Mouse (Mus musculus) neural tube, embryonic 11.5 days (tissue): ENCODE measurements around the gene BC029722. TPM values are rescaled to one million over a fixed set of nuclear protein-coding genes. Genes with fewer than 3 reads are reported as not detected.

Experiments used
- ATAC-seq: fragments of 200-750 bp; cut with Nextera tagmentation; 2 replicates; pipeline ENCODE4 v1.8.0; 2017; ENCODE audit warnings: moderate number of reproducible peaks, mild to moderate bottlenecking, moderate TSS enrichment, moderate library complexity; ENCODE audit not compliant: insufficient read depth, low FRiP score, low TSS enrichment
- DNase-seq: peaks from one replicate; pipeline ENCODE4 v3.0.0-alpha.2; 2015; ENCODE audit warnings: low spot score
- H3K27ac ChIP-seq: fragments of 300-500 bp; sonication (generic); 2 replicates; pipeline ENCODE4 v1.5.1; 2014; ENCODE audit warnings: low read depth, mild to moderate bottlenecking, low read length
- H3K27me3 ChIP-seq: fragments of 300-500 bp; sonication (generic); 2 replicates; pipeline ENCODE4 v1.6.1; 2014; ENCODE audit warnings: mild to moderate bottlenecking, low read length, mixed read lengths; ENCODE audit not compliant: control insufficient read depth, insufficient read depth
- H3K36me3 ChIP-seq: fragments of 300-500 bp; sonication (generic); 2 replicates; pipeline ENCODE4 v1.6.1; 2014; ENCODE audit warnings: mild to moderate bottlenecking, low read length, moderate library complexity, mixed read lengths; ENCODE audit not compliant: control insufficient read depth, insufficient read depth
- H3K4me1 ChIP-seq: fragments of 300-500 bp; sonication (generic); 2 replicates; pipeline ENCODE4 v1.6.1; 2014; ENCODE audit warnings: low read length, mixed read lengths; ENCODE audit not compliant: control insufficient read depth, insufficient read depth
- H3K4me2 ChIP-seq: fragments of 300-500 bp; sonication (generic); 2 replicates; pipeline ENCODE4 v1.6.1; 2014; ENCODE audit warnings: low read depth, mild to moderate bottlenecking, moderate library complexity
- H3K4me3 ChIP-seq: fragments of 300-500 bp; sonication (generic); 2 replicates; pipeline ENCODE4 v1.5.1; 2014; ENCODE audit warnings: low read depth, low read length
- H3K9ac ChIP-seq: fragments of 300-500 bp; sonication (generic); 2 replicates; pipeline ENCODE4 v1.6.1; 2014; ENCODE audit warnings: mild to moderate bottlenecking, low read length
- H3K9me3 ChIP-seq: fragments of 300-500 bp; sonication (generic); 2 replicates; pipeline ENCODE4 v1.6.1; 2016; ENCODE audit warnings: low read length; ENCODE audit not compliant: control insufficient read depth
- WGBS: fragments of 180-500 bp; shearing (Covaris S2); extraction: QIAGEN DNeasy Blood & Tissue Kit; methylation state at CpG from one replicate; pipeline ENCODE4 v1.1.7; 2014; 5-methylcytosine and 5-hydroxymethylcytosine counted together
- polyA plus RNA-seq: library from polyadenylated mRNA; unstranded; fragments of >200 nt; fragmentation: Nextera tagmentation; extraction: Ambion mirVana; gene quantifications from 2 replicates; pipeline ENCODE4 v1.2.1, GENCODE M21; 2014

BC029722 gene
- polyA plus RNA-seq, 1 experiment from 2014 or later: 11.1 TPM

DNA sequence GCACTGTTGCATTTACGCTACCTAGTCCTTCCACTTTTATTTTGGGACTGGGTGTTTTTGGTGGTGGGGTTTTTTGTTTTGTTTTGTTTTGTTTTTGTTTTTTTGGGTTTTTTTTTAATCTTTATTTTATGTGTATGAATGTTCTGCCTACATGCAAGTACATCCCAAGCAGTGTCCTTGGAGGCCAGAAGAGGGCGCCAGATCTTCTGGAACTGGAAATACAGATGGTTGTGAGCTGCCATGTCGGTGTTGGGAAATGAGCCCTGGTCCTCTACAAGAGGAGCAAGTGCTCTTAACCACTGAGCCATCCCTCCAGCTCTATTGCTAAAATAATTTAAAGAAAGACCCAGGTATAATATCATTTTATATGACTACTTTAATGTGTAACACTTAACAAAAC is 16.5 kb downstream of the BC029722 start:
- Histone ChIP-seq H3K4me1 (no peaks in the 10 kb centered on the region), H3K27me3 (no peaks in the 10 kb centered on the region), H3K4me3 (no peak overlapping the region), H3K9ac (no peak overlapping the region), H3K9me3 (no peaks in the 10 kb centered on the region), H3K36me3 (no peaks in the 10 kb centered on the region), H3K27ac (no peak overlapping the region), H3K4me2 (no peak overlapping the region)
- DNase-seq (no peak), ATAC-seq (no peak)
- WGBS: 55% methylated on average over 3 of the region's 3 CpGs

- 63% methylated on average over 3 of the region's 3 CpGs for WGBS
- H3K4me1 ChIP-seq: no peaks in the 10 kb centered on the region
- ATAC-seq: no peak
Observed at GRCm38 (mm10) chr2:155798613-155799012, 20.6 kb downstream of the BC029722 start.

GRCm38 (mm10) chr2:155794674-155795445 is 24.4 kb downstream of the BC029722 start:
- no peak overlapping the region for H3K9ac ChIP-seq
- WGBS: 90% methylated on average over 12 of the region's 12 CpGs
- no peak overlapping the region for H3K4me2 ChIP-seq
- ATAC-seq (no peak), DNase-seq (no peak)
- H3K27me3 ChIP-seq: no peaks in the 10 kb centered on the region
- H3K4me3 ChIP-seq: no peak overlapping the region
- H3K9me3 ChIP-seq: no peaks in the 10 kb centered on the region
- H3K4me1 ChIP-seq: no peaks in the 10 kb centered on the region
- H3K27ac ChIP-seq: no peak overlapping the region
- H3K36me3 ChIP-seq: no peaks in the 10 kb centered on the region

More at GRCm38 (mm10) chr2:155798613-155799012, 20.6 kb downstream of the BC029722 start:
- Histone ChIP-seq H3K9me3 (no peaks in the 10 kb centered on the region), H3K4me2 (no peak overlapping the region), H3K4me3 (no peak overlapping the region), H3K36me3 (no peaks in the 10 kb centered on the region), H3K27ac (no peak overlapping the region), H3K27me3 (no peaks in the 10 kb centered on the region), H3K9ac (no peak overlapping the region)
- DNase-seq: no peak

- 24% methylated on average over 12 of the region's 12 CpGs for WGBS
- H3K27ac ChIP-seq: no peak overlapping the region
- peak overlapping the region; percentile 2; the same call in 1 of the 2 replicates for H3K4me2 ChIP-seq
Observed at GRCm38 (mm10) chr2:155792899-155793298, 26.3 kb downstream of the BC029722 start.

GRCm38 (mm10) chr2:155787949-155788931 is 31.0 kb downstream of the BC029722 start:
- ATAC-seq: no peak
- DNase-seq: no peak
- no peak overlapping the region for H3K4me2 ChIP-seq
- no peaks in the 10 kb centered on the region for H3K27me3 ChIP-seq
- no peaks in the 10 kb centered on the region for H3K4me1 ChIP-seq
- no peaks in the 10 kb centered on the region for H3K9me3 ChIP-seq
- H3K36me3 ChIP-seq: no peaks in the 10 kb centered on the region
- H3K27ac ChIP-seq: no peak overlapping the region
- H3K9ac ChIP-seq: no peak overlapping the region
- no peak overlapping the region for H3K4me3 ChIP-seq
- 66% methylated on average over 18 of the region's 18 CpGs for WGBS

More at GRCm38 (mm10) chr2:155792899-155793298, 26.3 kb downstream of the BC029722 start:
- Histone ChIP-seq H3K4me3 (no peak overlapping the region), H3K9ac (no peak overlapping the region), H3K9me3 (no peaks in the 10 kb centered on the region), H3K27me3 (no peaks in the 10 kb centered on the region), H3K4me1 (no peaks in the 10 kb centered on the region), H3K36me3 (no peaks in the 10 kb centered on the region)
- no peak for DNase-seq
- ATAC-seq: no peak

GRCm38 (mm10) chr2:155786905-155787304 is 32.3 kb downstream of the BC029722 start:
- no peak overlapping the region for H3K4me3 ChIP-seq
- no peak overlapping the region for H3K27ac ChIP-seq
- H3K9me3 ChIP-seq: no peaks in the 10 kb centered on the region
- no peaks in the 10 kb centered on the region for H3K4me1 ChIP-seq
- no peaks in the 10 kb centered on the region for H3K27me3 ChIP-seq
- H3K36me3 ChIP-seq: no peaks in the 10 kb centered on the region
- H3K4me2 ChIP-seq: no peak overlapping the region
- DNase-seq: no peak
- ATAC-seq: no peak
- 78% methylated on average over 5 of the region's 5 CpGs for WGBS
- no peak overlapping the region for H3K9ac ChIP-seq

- H3K9ac ChIP-seq: no peak overlapping the region
- 76% methylated on average over 6 of the region's 6 CpGs for WGBS
- ATAC-seq: no peak
Observed at GRCm38 (mm10) chr2:155784534-155784933, 34.7 kb downstream of the BC029722 start.

GRCm38 (mm10) chr2:155779506-155779905 is 39.7 kb downstream of the BC029722 start:
- DNase-seq (no peak), ATAC-seq (no peak)
- H3K27me3 ChIP-seq: peaks cover 8% of the 10 kb centered on the region
- H3K9ac ChIP-seq: no peak overlapping the region
- H3K9me3 ChIP-seq: no peaks in the 10 kb centered on the region
- no peak overlapping the region for H3K4me2 ChIP-seq
- no peak overlapping the region for H3K4me3 ChIP-seq
- WGBS: 84% methylated on average over 3 of the region's 3 CpGs
- peaks cover 5% of the 10 kb centered on the region; the same call in 1 of the 2 replicates for H3K4me1 ChIP-seq
- no peak overlapping the region for H3K27ac ChIP-seq
- H3K36me3 ChIP-seq: no peaks in the 10 kb centered on the region

More at GRCm38 (mm10) chr2:155784534-155784933, 34.7 kb downstream of the BC029722 start:
- Histone ChIP-seq H3K27me3 (no peaks in the 10 kb centered on the region), H3K4me3 (no peak overlapping the region), H3K4me2 (no peak overlapping the region), H3K9me3 (no peaks in the 10 kb centered on the region), H3K36me3 (no peaks in the 10 kb centered on the region), H3K4me1 (no peaks in the 10 kb centered on the region), H3K27ac (no peak overlapping the region)
- no peak for DNase-seq
